Mouse (Mus musculus): Measurements from ENCODE around the gene Inf2.

Gene Inf2

GRCm38 (mm10) chr12:112654076-112654475 is 65.5 kb downstream of the Inf2 start:
- in situ Hi-C loops (cut with MboI, MseI), result no loop called here

- in situ Hi-C loops (cut with MboI, MseI), result loop anchor here (5.0 kb wide), 1 partner anchor 49 kb away; no protein-coding TSS in a partner anchor
Observed at GRCm38 (mm10) chr12:112658619-112659018, 70.0 kb downstream of the Inf2 start.

DNA sequence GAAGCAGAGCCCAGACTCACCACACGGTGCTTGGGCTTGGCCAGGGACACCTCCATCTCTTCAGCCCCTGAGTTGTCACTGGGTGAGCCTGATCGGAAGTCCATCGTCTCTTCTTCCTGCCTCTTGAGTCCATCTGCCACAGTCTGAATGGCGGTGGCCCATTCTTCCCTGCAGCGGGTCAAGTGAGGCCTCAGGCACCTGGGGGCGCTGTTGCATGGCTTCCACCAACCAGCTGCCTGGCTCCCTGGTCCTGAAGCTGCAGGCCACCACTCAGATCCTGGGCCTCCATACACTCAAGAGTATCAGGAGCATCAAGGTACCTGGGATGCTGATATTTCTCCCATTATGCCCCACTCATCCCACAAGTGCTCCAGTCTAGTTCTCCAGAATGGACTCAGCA is 70.5 kb downstream of the Inf2 start:
- in situ Hi-C loops (cut with MboI, MseI), result loop anchor here (5.0 kb wide), 1 partner anchor 48 kb away; no protein-coding TSS in a partner anchor

GRCm38 (mm10) chr12:112660576-112661326 is 72.2 kb downstream of the Inf2 start:
- in situ Hi-C loops (cut with MboI, MseI), result no loop called here

- in situ Hi-C loops (cut with MboI, MseI), result no loop called here
Observed at GRCm38 (mm10) chr12:112661327-112661605, 72.7 kb downstream of the Inf2 start.

- in situ Hi-C loops (cut with MboI, MseI), result no loop called here
Observed at GRCm38 (mm10) chr12:112661851-112662250, 73.3 kb downstream of the Inf2 start.

- in situ Hi-C loops (cut with MboI, MseI), result no loop called here
Observed at GRCm38 (mm10) chr12:112663303-112663702, 74.7 kb downstream of the Inf2 start.

GRCm38 (mm10) chr12:112663716-112664115 is 75.1 kb downstream of the Inf2 start:
- in situ Hi-C loops (cut with MboI, MseI), result no loop called here

GRCm38 (mm10) chr12:112664124-112664523 is 75.5 kb downstream of the Inf2 start:
- in situ Hi-C loops (cut with MboI, MseI), result no loop called here

DNA sequence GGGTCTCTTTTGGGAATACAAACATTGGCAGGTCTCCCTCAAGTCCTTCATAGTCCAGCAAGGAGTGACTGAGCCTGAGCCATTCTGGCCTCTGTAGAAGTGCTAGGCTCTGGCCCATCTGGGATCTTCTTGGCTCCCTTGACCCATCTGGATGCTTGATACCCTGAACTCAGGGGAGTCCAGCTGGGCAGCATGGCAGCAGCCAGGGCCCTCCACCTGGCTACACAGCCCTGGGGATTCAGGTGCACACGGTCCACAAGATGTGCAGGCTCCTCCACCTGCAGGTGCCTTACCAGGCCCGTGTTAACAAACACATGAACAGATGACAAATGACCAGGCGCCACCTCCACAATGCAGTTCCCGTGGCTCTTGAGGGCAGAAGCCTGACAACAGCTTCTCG is 76.1 kb downstream of the Inf2 start:
- in situ Hi-C loops (cut with MboI, MseI), result no loop called here
